Mouse (Mus musculus): ENCODE measurements around the gene Dap.

DNA sequence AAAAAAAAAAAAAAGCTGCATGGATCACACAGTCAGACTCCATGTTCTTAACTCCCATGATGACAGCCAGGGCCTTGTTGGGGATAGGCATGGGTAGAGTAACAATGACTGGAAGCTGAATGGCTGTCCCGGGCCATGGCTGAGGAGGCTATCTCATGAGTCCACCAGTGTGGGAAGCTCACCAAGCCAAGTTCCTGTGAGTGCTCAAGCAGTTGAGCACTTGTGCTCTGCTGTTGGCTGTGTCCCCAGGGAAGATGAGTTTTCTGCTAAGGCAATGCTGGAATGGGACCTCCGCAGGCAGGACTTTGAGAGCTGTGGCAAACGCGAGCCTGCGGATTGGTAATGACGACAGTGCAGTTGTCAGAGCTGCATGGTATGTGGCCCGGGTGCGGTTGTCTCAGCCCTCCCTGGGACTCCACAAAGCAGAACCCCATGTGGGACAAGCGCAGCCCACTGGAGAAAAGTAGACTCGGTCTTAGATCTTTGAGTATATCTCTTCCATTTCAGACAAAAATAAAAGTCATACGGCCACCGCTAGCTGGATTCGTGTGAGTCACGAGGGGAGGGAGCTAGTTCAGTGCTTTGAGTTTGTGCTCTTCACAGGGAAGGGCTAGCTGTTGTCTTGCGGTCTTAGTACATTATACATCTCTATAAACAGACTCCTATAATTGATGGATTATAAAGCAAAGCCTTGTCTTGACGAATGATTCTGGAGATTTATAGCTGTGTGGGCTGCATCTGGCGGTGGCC, 20.8 kb downstream of the Dap start:
- no peak for TF ChIP-seq CTCF (IDR thresholded peaks at IDR 0.05; ENCODE audit: control insufficient read depth, insufficient read depth, low read length)
- no peak for TF ChIP-seq POLR2A (IDR thresholded peaks at IDR 0.05; ENCODE audit: borderline replicate concordance, control insufficient read depth, low read depth, low read length)
